Mouse (Mus musculus): ENCODE measurements around the gene Xpa. TPM values are rescaled to one million over a fixed set of nuclear protein-coding genes. Genes with fewer than 3 reads are reported as not detected.
A peak's percentile ranks its signal among the peaks of the same experiment; 100 is the strongest.

The Xpa gene
- polyA plus RNA-seq, 1 experiment from 2014 or later = 37.2 TPM

DNA sequence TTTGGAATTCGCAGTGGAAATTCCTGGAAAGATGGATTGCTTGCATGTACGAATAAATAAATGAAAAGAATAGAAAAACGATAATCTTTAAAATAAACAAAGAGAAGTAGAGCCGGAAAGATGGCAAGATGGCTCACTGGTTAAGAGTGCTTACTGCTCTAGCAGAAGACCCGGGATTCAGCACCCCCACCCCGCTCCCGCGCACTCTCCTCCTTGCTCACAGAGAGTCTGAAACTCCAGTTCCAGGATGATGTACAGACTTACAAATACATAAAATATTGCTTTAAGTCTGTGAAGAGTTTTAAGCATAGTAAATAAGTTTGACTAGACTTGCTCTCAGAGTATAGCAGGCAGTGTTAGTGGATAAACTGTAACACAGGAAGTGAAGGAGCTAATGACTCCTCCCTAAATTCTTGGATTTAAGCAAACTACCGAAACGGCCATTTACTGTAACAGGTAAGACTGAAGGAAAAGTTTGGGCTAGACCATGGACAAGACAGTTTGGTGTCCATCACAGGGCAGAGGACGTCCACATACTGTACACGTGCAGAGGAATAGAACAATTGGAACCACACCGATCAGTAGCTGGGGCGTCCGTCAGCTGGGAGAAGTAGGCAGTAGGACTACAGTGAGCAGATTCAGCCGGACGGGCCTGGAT, 58.4 kb downstream of the Xpa start:
- H3K4me1 ChIP-seq = peaks cover 35% of the 10 kb centered on the region
- H3K4me3 ChIP-seq = peak overlapping the region; percentile 94
- H3K9me3 ChIP-seq = no peaks in the 10 kb centered on the region
- peak overlapping the region; percentile 81 for H3K4me2 ChIP-seq
- H3K27ac ChIP-seq = peak overlapping the region; percentile 96
- peak; percentile 85 for ATAC-seq (replicated peaks)
- peak overlapping the region; percentile 98 for H3K9ac ChIP-seq
- WGBS = 7% methylated on average over 17 of the region's 17 CpGs
- H3K27me3 ChIP-seq (replicated peaks) = no peaks in the 10 kb centered on the region
- H3K36me3 ChIP-seq (replicated peaks) = peaks cover 11% of the 10 kb centered on the region

DNA sequence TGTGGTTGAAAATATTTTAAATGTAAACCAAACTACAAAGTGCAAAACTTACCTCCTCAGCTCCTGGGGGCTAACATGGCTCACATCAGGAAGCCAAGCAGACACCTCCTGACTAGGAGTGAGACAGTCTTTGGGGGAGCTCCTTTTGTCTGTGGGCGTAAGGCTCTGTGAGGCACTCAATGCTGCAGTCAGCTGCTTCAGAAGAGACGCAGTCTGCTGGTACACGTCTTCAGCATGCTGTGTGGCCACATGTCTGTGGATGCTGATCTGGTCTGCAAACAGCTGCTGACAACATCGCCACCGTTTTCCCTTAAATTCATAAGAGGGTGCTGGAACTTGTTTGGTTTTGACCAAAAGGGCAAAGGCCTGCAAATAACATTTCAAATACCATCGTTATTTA, 64.3 kb downstream of the Xpa start:
- no peaks in the 10 kb centered on the region for H3K9me3 ChIP-seq
- H3K4me1 ChIP-seq = peaks cover 7% of the 10 kb centered on the region
- ATAC-seq (replicated peaks) = no peak
- H3K27me3 ChIP-seq (replicated peaks) = no peaks in the 10 kb centered on the region
- peaks cover 29% of the 10 kb centered on the region for H3K36me3 ChIP-seq (replicated peaks)
- no peak overlapping the region for H3K4me3 ChIP-seq
- no peak overlapping the region for H3K27ac ChIP-seq
- H3K9ac ChIP-seq = no peak overlapping the region
- WGBS = 86% methylated on average over 6 of the region's 6 CpGs
- no peak overlapping the region for H3K4me2 ChIP-seq

- no peaks in the 10 kb centered on the region for H3K9me3 ChIP-seq
- ATAC-seq (replicated peaks) = no peak
- H3K4me1 ChIP-seq = no peaks in the 10 kb centered on the region; the same call in 1 of the 2 replicates
- no peak overlapping the region for H3K4me3 ChIP-seq
- 73% methylated on average over 3 of the region's 3 CpGs for WGBS
- no peaks in the 10 kb centered on the region for H3K27me3 ChIP-seq (replicated peaks)
- no peak overlapping the region for H3K4me2 ChIP-seq
- peaks cover 29% of the 10 kb centered on the region for H3K36me3 ChIP-seq (replicated peaks)
- no peak overlapping the region for H3K27ac ChIP-seq
- no peak overlapping the region for H3K9ac ChIP-seq
Observed at GRCm38 (mm10) chr4:46130221-46130620, 65.9 kb downstream of the Xpa start.

- Histone ChIP-seq H3K9me3 (no peaks in the 10 kb centered on the region), H3K36me3 (replicated peaks) (peaks cover 26% of the 10 kb centered on the region), H3K9ac (no peak overlapping the region), H3K4me2 (no peak overlapping the region), H3K4me3 (no peak overlapping the region), H3K27me3 (replicated peaks) (no peaks in the 10 kb centered on the region), H3K27ac (no peak overlapping the region), H3K4me1 (no peaks in the 10 kb centered on the region; the same call in 1 of the 2 replicates)
- 83% methylated on average over 8 of the region's 8 CpGs for WGBS
- ATAC-seq (replicated peaks) = no peak
Observed at GRCm38 (mm10) chr4:46129311-46130004, 66.7 kb downstream of the Xpa start.

GRCm38 (mm10) chr4:46126541-46126940, 69.6 kb downstream of the Xpa start:
- no peak overlapping the region; the same call in 1 of the 2 replicates for H3K9ac ChIP-seq
- no peaks in the 10 kb centered on the region for H3K9me3 ChIP-seq
- H3K4me1 ChIP-seq = no peaks in the 10 kb centered on the region
- no peak overlapping the region for H3K4me3 ChIP-seq
- 0 out of 2 replicates have a peak, but pooled peaks have one; percentile 54 for ATAC-seq (replicated peaks)
- 50% methylated on average over 2 of the region's 2 CpGs for WGBS
- no peak overlapping the region for H3K27ac ChIP-seq
- no peaks in the 10 kb centered on the region for H3K27me3 ChIP-seq (replicated peaks)
- no peak overlapping the region for H3K4me2 ChIP-seq
- H3K36me3 ChIP-seq (replicated peaks) = peaks cover 38% of the 10 kb centered on the region; the same call in 1 of the 2 replicates

DNA sequence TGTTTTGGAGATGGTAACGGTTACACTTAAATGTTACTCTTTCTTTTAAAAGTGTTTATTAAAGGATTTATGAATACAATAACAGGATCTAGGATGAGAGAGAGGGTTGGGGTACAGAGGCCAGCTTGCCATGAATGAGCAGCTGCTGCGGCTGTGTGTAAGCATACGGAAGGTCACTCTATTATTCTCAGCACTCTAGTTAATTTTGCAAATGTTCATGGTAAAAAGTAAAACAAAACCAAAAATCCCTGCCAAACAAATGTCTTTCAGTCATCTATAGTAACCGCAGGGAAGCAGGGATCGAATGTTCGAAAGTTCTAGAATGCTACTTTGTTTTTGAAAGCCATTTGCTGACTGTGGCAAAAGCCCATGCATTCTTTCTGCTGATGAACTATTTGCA, 72.8 kb downstream of the Xpa start:
- Histone ChIP-seq H3K36me3 (replicated peaks) (peaks cover 46% of the 10 kb centered on the region), H3K4me3 (no peak overlapping the region), H3K27ac (no peak overlapping the region), H3K9ac (no peak overlapping the region), H3K4me1 (no peaks in the 10 kb centered on the region), H3K27me3 (replicated peaks) (no peaks in the 10 kb centered on the region), H3K9me3 (no peaks in the 10 kb centered on the region), H3K4me2 (no peak overlapping the region)
- WGBS = 95% methylated on average over 6 of the region's 6 CpGs
- ATAC-seq (replicated peaks) = no peak

GRCm38 (mm10) chr4:46120767-46121166, 75.3 kb downstream of the Xpa start:
- 91% methylated on average over 3 of the region's 3 CpGs for WGBS
- no peaks in the 10 kb centered on the region for H3K4me1 ChIP-seq
- no peak overlapping the region for H3K4me2 ChIP-seq
- no peak overlapping the region for H3K27ac ChIP-seq
- H3K9ac ChIP-seq = no peak overlapping the region
- peaks cover 61% of the 10 kb centered on the region for H3K36me3 ChIP-seq (replicated peaks)
- H3K27me3 ChIP-seq (replicated peaks) = no peaks in the 10 kb centered on the region
- no peaks in the 10 kb centered on the region for H3K9me3 ChIP-seq
- no peak overlapping the region for H3K4me3 ChIP-seq
- no peak for ATAC-seq (replicated peaks)

DNA sequence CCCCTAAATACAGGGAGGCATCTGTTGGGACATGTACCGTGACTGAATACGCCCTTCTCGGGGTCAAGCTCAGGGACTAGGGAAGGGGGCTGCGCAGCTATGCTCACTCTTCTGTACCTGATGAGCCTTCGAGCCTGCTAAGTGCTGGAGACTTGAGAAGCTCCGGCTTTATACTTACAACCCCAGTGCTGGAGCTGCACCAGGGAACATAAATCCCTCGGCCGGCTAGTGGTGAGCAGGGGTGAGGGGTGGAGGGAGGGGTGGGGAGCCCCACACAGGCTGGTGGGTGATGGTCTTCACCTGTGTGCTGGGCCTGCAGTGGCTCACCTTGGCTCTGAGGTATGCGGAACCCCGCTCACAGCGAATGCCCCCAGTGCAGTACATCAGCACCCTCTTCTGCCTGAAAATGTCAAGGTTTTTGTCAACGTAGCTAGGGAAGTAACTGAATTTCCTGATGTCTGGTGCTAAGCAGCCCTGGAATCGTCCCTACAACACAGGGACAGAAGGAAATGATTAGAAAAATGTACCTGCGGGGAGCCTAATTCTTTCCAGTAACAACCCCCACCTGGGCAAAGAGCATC, 76.5 kb downstream of the Xpa start:
- Histone ChIP-seq H3K36me3 (replicated peaks) (peaks cover 66% of the 10 kb centered on the region), H3K9me3 (no peaks in the 10 kb centered on the region), H3K27ac (no peak overlapping the region), H3K4me3 (no peak overlapping the region), H3K4me1 (no peaks in the 10 kb centered on the region), H3K9ac (no peak overlapping the region), H3K4me2 (no peak overlapping the region), H3K27me3 (replicated peaks) (no peaks in the 10 kb centered on the region)
- ATAC-seq (replicated peaks) = no peak
- WGBS = 95% methylated on average over 14 of the region's 14 CpGs

- 98% methylated on average over 4 of the region's 4 CpGs for WGBS
- H3K4me2 ChIP-seq = no peak overlapping the region
- H3K27ac ChIP-seq = no peak overlapping the region
- H3K9me3 ChIP-seq = no peaks in the 10 kb centered on the region
- no peaks in the 10 kb centered on the region for H3K4me1 ChIP-seq
- no peak overlapping the region for H3K4me3 ChIP-seq
- H3K36me3 ChIP-seq (replicated peaks) = peaks cover 55% of the 10 kb centered on the region
- ATAC-seq (replicated peaks) = no peak
- no peak overlapping the region for H3K9ac ChIP-seq
- no peaks in the 10 kb centered on the region for H3K27me3 ChIP-seq (replicated peaks)
Observed at GRCm38 (mm10) chr4:46117536-46117935, 78.6 kb downstream of the Xpa start.

DNA sequence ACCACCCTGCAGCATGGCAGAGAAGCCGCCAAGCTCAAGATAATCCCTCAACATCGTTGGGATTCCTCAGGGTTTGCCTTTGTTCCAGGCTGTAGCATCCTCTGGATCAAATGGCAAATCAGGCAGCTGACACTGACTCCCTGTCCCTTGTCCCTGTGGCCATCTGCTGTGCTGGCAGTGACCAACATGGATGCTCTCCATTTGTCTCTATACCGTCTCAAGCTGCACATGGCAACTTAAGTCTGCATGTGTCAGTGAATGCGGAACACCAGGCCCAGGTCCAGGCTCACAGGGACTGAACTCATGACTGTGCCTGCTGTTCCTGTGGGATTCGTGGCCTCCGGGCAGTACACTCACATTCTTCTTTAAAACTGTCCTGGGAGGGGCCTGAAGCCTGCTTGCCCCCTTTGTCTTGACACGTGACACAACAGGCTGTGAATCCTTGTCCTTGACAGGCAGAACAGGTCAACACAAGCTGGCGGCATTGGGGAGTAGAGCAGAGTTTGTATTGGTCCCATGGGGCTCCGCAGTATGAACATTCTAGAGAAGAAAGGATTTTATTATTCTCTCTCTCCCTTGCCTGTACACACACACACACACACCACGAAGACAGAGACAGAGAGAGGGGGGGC, 79.5 kb downstream of the Xpa start:
- no peaks in the 10 kb centered on the region for H3K27me3 ChIP-seq (replicated peaks)
- no peaks in the 10 kb centered on the region for H3K9me3 ChIP-seq
- H3K27ac ChIP-seq = no peak overlapping the region
- H3K36me3 ChIP-seq (replicated peaks) = peaks cover 48% of the 10 kb centered on the region
- no peak overlapping the region for H3K4me3 ChIP-seq
- no peak overlapping the region for H3K9ac ChIP-seq
- WGBS = 73% methylated on average over 10 of the region's 10 CpGs
- no peaks in the 10 kb centered on the region for H3K4me1 ChIP-seq
- no peak overlapping the region for H3K4me2 ChIP-seq
- ATAC-seq (replicated peaks) = no peak

- no peaks in the 10 kb centered on the region for H3K4me1 ChIP-seq
- WGBS = 75% methylated on average over 1 of the region's 1 CpGs
- peaks cover 48% of the 10 kb centered on the region for H3K36me3 ChIP-seq (replicated peaks)
- no peaks in the 10 kb centered on the region for H3K9me3 ChIP-seq
- no peak overlapping the region for H3K4me2 ChIP-seq
- no peak overlapping the region for H3K4me3 ChIP-seq
- H3K27ac ChIP-seq = no peak overlapping the region
- H3K9ac ChIP-seq = no peak overlapping the region
- H3K27me3 ChIP-seq (replicated peaks) = no peaks in the 10 kb centered on the region
- no peak for ATAC-seq (replicated peaks)
Observed at GRCm38 (mm10) chr4:46115308-46115707, 80.8 kb downstream of the Xpa start.

GRCm38 (mm10) chr4:46111361-46111760, 84.8 kb downstream of the Xpa start:
- Histone ChIP-seq H3K36me3 (replicated peaks) (peaks cover 14% of the 10 kb centered on the region), H3K4me3 (no peak overlapping the region), H3K4me1 (no peaks in the 10 kb centered on the region), H3K27me3 (replicated peaks) (no peaks in the 10 kb centered on the region), H3K27ac (no peak overlapping the region), H3K4me2 (no peak overlapping the region), H3K9me3 (no peaks in the 10 kb centered on the region), H3K9ac (no peak overlapping the region)
- WGBS = 89% methylated on average over 3 of the region's 3 CpGs
- ATAC-seq (replicated peaks) = no peak
